Mouse (Mus musculus) right cerebral cortex, postnatal 10 days (tissue): ENCODE results near the gene Plac1.

Source experiments
- DNase-seq, 2 experiments: peaks; one replicate each; pipeline ENCODE4 v3.0.0; 2021; ENCODE audit warnings: low spot score in 2 of 2

Gene Plac1

DNA sequence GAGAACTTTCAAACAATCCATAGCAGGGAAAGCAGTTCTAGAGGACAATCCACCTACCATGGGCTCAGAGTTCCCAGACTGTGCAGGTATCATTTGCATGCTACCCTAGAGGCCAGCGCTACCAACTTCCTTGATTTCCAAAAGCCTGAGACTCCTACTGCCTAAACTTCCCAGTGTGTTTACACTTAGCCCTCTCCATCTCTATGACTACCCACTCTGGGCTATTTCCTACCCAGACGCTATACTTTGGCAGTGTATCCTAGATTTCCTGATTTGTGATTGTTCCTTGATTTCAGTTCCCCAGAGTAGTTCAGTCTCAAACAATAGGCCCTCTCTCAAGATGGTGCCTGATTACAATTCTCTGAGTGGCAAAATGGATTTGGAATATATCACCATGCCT, 132.8 kb downstream of the Plac1 start:
- DNase-seq: no peak

DNA sequence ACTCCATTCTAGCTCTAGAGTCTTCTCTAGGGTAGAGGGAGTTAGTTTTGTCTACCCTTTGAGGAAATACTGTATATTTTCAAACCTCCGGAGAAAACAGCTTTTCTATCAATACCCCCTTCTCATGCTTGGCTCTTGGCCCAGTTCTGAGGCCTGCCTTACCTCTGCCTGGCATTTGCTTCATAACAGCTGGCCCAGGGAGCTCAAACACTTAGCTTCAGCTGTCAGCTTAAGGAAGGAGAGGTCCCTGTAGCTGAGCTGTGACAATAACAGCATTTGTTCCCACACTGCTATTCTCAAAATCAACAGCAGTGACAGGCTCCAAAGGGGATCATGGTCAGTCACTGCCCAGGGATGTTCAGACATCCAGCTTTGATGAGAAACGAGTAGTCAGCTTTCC, 138.7 kb downstream of the Plac1 start:
- no peak for DNase-seq

DNA sequence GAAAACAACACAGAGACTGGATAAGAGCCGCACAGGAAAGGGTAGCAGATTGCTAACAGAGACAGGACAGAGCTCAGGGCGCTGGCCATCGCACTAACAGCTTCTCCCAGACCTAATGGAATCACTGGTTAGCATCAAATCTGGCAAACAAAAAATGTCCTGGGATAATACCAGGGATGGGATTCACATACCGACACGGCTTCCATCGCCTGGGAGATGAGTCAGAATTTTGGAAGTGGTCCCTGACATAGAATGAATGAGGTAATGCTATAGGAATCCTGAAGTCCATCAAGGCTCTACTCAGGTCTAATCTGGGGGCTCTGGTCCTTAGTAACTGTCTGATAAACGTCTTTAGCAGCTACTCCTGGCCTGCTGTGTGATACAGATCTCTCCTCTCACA, 140.0 kb downstream of the Plac1 start:
- no peak for DNase-seq

DNA sequence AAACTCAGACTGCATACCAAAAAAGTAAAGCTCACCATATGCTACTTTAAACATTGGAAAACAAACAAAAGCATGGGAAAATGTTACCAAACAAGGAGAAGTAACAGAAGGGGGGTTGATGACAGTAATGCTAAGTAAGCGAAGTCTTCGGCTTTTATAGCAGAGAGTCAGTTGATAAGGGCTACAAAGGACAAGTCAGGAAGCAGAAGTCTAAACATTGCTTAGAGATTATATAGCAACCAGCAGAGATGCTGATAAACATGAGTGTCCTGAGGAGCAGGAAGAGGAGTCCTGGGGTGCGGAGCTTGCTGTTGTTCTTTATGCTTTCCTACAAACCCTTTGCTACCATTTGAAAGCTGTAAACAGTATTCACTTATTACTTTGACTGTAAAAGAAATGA, 140.6 kb downstream of the Plac1 start:
- no peak for DNase-seq

DNA sequence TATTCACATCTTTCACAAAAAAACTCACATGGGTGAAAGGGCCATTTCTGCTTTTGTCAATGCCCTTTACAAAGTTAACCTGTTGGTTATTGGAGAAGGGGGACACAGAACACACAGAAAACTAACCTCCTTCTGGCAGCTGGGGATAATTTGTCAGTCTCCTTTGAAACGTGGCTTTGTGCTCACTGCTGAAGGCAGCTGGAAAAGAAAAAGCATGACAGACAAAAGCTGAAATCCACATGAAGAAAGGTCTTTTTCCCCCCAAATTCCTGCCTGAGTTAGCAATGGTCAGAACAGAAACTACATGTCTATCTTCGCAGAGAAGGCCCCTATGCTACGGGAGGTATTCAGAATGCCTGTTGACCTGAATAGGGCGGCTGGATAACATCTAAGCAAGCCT, 141.6 kb downstream of the Plac1 start:
- no peak for DNase-seq

DNA sequence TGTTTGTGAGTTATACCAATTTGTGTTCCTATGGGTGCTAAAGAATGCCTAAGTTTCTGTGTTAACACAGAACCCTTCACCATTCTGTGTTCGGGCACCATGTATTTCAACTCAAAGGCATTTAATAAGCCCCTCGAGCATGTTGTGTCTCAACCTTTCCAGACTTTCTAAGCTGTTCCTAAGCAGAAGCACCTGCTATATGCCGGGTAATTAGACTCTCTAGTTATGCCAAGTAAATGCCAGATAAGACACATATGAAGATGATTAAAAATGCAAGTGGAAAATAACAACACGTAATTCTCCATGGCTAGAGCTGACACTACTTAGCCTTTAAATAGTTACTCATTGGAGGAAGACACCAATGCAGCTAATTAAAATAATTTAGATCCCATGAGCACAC, 142.1 kb downstream of the Plac1 start:
- no peak for DNase-seq

DNA sequence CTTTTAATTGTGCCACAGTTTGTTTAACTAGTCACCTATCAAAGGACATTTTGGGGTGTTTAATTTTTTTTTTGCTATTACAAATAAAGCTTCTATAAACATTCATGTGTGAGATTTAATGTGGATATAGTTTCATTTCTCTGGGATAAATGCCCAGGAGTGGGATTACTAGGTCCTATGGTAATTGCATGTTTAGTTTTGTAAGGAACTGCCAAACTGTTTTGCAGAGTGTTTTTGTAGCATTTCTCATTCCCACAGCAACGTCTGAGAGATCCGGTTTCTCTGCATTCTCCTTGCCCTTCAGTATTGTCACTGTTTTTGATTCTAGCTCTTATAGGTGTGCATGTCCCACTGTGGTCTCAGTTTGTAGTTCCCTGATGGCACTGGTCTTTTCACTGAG, 146.5 kb downstream of the Plac1 start:
- no peak for DNase-seq

DNA sequence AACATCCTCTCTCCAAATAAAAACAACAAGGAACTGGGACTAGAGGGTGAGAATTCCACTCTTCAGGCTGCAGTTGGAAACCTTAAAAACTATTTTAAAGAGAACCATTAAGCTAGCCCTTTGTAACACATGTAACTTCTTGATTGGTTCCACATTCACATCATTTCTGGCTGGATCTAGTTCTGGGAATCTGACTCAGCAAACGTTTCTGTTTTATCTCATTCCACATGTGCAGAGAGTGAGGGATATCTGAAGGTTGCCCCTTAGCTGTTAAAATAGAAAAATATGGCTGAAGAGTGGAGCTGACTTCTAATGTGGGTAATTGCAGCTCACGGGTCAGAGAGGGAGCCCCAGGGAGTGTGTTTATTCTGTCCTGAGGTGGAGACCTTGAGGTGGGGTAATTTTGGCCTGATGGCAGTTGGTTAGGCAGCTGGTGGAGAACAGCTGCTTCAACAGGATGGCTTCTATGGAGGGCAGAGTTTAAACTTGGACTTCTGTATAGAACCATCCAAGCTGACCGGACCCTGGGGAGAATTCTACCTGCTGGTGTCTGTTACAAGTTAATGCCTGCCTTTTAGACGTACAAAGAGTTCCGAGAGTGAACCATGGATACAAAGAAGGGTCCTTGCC, 151.1 kb downstream of the Plac1 start:
- no peak for DNase-seq

DNA sequence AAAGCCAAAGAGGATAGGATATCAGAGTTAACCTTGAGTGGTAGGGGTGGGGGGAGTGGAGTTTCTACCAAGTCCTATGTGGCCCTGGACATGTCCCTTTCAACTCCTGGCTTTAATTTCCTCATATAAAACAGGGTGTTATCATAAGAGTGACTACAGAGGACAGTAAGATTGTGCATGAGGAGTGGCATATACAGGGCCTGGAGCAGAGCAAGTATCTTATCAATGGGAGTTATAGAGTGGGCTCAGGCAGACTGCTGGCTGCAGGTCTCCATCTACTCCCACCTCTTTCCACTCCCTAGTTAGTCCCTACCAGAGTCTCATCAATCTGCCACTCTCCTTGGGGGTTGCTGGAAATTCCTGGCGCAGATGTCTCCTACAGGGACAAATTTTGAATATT, 152.7 kb downstream of the Plac1 start:
- DNase-seq: no peak

DNA sequence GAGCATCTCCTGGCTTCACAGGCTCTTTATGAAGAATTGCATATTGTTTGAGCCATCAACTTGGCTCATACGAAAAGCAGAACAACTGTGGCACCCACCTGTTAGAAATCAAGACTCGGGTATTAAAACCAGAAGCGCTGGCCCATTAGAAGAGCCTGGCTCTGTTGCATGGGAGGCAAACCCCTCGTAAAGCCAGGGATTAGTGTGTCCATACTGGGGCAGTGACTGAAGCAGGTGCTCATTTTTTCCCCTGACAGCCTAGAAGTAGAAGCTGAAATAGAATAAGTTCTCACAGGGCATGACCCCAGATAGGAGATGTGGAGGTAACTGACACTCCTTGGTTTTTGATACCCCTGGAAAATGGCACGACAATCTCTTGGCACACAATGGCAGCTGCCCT, 154.4 kb downstream of the Plac1 start:
- no peak for DNase-seq

DNA sequence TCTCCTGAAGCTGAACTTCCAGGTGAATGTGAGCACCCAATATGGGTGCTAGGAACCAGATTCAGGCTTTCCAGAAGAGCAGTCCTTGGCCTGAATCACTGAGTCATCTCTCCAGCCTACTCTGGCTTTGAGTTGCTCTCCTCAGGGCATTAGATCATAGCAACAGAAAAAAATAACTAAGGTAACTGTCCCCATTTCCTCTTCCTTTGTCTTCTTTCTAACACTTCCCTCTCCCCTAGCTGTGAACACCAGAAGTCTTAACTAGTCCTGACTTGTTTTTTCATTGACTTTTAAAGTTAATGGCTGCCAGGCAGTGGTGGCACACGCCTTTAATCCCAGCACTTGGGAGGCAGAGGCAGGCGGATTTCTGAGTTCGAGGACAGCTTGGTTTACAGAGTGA, 175.5 kb downstream of the Plac1 start:
- DNase-seq: no peak

DNA sequence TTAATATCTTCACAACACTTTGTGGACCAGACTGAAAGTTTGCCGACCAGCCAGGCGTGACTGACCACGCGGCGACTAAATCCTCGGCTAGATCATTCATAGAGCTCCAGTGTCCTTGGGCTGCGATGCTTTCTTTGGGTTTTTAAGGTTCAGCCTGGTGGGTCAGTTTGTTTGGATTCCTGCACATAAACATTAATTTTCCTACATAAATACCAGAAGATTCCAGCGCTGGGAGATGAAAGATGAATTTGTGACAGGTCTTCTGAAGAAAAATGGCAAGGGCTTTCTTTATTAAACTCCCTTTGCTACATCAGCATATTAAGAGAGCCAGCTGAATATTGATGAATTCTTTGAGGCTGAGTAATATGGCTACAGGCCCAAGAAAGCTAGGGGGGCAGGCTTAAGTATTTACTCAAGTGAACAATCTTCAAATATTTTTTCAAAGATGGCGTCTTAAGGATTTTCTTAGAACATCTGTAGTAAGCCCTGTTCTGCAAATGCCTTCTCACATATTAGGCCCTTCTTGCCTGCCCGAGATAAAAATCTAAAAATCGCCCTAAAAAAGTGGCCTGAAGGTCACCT, 180.4 kb downstream of the Plac1 start:
- no peak for DNase-seq

DNA sequence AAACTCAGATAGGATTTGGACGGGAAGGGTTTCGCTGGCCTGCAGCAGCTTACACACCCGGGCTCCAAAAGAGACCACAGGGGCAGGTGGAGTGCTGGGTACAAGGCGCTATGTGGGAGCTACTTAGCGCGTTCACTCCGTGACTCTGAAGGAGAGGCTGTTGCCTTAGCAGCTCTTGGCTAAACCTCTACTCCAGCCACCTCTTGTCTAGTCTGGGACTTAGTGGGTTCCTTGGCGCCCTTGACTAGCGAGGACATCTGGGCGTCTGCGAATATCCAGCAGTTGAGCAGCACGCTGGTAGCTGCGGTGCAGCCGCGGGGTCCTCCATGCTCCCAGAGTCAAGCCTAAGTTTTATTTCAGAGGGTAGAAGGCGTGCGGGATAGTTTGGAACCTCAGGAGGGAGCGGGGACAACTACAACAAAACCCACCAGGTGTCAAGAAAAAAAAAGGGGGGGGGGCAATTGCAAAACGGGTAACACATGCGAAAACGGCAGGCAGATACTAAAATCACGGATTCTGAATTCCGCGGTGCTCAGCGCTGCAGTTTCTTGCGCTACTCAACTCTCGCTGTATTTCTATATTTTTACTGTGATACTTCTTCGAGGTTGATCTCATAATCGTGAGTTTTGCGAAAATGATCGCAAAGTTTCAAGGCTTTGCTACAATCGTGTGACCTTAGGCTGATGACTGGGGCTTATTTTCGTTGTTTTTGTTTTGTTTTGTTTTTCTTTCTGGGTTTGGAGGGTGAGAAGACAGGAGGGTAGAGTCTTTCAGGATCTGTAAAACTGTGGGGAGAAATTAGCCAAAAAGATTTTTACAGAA, 181.2 kb downstream of the Plac1 start:
- DNase-seq: peak in 1 of 2 experiments; percentile 20

DNA sequence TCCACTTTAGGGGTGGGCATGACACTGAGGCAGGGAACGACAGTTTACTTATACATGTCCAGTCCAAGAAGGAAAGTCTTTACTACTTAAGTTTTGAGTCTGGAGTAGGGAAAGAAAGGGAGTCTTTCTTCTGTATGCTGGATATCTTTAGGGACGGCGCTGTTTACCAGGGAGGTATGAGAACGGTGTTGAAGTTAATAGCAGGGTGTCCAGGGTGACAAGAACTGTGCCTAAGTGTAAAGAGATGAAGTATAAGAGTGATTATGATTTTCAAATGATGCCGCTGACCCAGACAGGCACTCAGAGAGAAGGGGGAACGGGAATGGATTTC, 182.2 kb downstream of the Plac1 start:
- no peak for DNase-seq

DNA sequence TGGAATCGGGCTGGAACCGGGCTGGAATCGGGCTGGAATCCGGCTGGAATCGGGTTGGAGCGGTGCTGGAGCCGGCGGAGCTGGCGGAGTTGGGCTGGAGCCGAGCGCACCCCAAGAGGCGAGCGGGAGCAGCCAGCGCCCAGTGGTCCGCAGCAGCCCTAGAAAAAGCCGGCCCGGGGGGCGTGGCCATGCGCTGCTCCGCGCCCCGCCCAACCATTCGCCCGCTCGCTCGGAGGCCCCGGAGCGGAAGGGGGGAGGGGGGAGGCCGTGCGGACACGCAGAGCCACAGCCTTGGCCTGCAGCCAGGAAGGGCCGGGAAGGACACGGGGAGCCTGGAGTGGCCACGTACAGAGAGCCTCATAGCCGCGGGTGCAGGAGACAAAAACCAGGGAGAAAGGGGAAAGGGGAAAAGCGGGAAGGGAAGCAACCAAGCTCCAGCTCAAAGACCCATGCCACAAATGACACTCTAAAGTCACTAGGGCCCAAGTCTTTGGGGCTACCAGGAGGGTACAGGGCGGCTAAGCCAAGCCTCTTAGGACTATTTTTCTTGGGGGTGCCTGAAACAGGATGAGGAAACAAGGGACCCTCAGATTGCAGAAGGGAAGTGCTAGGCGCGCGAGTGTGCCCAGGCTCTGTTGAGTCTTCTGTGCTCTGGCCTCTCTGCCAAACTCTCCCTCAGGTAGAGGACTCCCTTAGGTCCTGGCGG, 182.7 kb downstream of the Plac1 start:
- peak; percentile 82 to 87 for DNase-seq

DNA sequence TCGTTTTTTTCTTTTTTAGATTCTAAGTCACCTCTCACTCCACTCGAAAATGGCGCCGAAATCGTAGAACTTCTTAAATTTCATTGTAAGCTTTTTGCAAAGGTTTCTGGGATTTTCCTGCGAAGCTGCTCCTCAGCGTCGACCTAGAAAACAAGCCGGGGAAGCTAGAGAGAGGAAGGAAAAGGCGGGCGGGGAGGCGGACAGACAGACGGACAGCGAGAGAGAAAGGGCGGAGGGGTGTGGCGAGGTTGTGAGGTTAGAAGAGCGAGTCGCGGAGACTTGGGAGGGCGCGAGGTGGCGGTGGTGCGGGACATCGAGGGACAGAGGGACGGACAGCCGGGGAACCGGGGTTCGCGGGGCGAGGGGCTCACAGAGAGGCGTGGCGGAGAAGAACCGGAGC, 183.3 kb downstream of the Plac1 start:
- DNase-seq: peak; percentile 24 to 27

DNA sequence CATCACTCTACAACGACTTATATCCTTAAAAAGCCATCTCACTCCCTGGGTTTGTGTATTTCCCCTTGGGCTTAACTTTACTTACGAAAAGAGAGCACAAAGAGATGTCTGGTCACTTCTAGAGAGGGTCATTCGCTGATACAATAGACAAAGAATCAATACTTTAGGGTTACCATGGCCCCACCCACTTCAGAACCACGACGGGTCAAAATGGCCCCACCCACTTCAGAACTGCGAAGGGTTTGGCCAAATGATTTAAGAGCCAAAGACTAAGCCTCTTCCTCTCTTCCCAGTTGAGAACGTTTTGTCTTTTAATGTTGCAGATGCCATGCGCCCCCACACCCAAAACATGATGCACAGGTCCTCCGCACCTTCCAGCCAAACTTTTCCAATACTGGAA, 184.1 kb downstream of the Plac1 start:
- DNase-seq: no peak

DNA sequence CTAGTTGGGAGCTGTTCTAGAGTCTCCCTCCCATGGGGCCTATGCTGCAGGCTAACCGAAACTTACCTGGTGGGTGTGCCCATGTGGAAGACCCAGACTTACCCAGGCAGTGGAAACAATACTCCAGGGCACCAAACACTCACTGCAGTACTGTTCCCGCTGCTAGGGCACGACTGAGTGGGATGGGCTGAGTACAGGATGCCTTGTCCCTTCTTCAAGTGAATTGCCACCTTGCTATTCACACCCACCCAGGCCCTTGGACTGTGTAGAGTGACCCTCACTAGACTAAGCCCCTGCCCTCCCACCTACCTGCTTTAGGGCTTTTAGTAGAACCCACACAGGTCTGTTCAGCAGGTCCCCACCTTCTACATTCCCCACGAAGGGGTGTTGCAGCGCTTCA, 186.0 kb downstream of the Plac1 start:
- DNase-seq: no peak

DNA sequence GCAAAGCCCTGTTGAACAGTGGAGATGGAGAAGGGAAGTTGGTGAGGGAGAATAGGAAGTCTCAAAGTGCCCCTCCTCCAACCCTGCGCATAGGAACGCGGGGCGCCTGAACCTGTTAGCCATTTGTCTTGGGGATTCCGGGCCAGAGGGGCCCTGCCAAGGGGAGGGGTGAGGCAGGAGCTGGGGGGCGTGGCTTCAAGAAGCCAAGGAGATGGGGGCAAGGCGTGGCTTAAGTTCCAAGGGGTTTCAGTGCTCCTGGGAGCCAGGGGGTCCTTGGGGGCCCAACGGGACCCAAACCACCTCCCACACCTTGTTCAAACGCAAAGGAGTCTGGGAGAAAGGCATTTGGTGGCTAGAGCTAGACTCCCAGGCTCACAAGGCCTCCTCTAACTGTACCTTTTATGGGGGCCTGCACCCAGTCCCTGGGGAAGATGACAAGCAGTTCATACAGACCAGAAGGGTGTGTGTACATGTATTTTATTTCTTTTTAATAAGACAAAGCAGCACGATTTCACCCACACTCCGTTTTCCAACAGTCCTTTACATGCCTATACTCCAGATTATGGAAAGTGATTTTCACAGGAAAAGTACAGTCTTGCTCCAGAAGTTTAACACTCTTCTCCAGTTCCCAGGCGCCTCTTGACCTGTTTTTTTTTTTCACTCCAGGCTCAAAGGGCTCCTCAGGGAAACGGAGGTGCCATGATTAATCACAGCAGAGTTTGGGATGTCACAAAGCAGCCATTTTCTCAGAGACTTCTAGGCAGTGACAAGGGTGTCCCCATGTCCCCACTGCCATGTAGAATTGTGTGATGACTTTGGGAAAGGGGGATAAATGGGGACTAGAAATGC, 187.0 kb downstream of the Plac1 start:
- peak in 1 of 2 experiments; percentile 19 for DNase-seq

DNA sequence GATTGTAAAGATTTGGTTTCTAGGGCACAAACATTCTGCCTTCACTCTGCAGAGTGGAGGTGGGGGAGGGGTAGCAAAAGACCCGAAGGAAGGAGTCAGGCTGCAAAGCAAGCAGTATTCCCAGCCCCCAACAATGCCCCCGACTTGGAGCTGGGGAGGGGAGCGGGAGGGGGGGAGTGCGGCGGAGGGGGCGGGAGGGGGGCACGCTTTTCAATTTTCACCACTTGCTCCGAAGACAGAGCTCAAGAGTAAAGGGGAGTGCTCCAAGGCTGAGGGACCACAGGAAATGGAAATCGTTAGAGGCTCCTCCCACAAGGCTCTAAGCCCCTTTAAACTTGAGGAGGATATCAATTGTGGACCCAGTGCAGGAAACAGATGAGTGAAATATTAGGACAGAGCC, 189.6 kb downstream of the Plac1 start:
- DNase-seq: no peak

DNA sequence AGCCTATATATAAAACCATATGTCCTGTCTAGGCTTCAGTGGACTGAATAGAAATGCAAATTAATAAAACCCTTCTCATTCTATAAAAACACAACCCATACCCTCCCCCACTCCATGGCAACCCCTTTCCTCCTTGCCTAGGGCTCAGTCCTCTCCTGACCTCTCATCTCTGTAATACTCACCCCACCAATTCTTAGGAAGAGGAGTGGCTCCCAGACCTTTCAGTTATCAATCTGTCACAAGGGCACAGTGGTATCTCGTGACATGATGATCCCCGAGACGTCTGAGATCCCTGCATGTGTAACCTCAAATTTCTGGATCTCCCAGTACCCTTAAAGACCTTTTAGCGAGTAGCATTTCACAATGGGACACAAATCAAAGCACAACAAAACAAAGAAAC, 190.7 kb downstream of the Plac1 start:
- DNase-seq: no peak

DNA sequence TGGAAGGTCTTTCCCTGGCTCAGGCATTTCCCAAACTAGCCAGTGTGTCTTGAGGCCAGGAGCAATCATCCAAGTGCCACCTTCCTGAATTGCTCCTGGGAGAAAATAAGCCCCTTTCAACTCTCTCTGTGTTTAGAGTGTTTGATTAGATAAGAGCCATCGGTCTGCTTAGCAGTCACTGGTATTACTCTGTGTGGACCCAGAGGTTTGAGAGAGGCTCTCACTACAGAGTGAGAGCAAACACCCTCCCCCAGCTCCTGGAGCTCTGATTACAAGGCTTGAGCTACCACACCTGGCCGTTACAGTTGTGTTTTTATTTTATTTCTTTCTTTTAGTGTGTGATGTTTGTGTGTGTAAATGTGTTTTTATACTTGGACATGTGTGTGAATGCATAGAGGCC, 193.0 kb downstream of the Plac1 start:
- no peak for DNase-seq
